Mouse (Mus musculus): ENCODE measurements around the gene Tfap2e.

- TF ChIP-seq CTCF (IDR thresholded peaks at IDR 0.05; ENCODE audit: low read depth, low read length) (no peak), EP300 (IDR thresholded peaks at IDR 0.05; ENCODE audit: insufficient read depth, low read depth, low read length) (no peak), POLR2A (IDR thresholded peaks at IDR 0.05; ENCODE audit: insufficient read depth, low read length) (no peak)
These were observed 53.0 kb downstream of the Tfap2e start for GRCm38 (mm10) chr4:126683084-126683483.
